In the genomic region with DNA sequence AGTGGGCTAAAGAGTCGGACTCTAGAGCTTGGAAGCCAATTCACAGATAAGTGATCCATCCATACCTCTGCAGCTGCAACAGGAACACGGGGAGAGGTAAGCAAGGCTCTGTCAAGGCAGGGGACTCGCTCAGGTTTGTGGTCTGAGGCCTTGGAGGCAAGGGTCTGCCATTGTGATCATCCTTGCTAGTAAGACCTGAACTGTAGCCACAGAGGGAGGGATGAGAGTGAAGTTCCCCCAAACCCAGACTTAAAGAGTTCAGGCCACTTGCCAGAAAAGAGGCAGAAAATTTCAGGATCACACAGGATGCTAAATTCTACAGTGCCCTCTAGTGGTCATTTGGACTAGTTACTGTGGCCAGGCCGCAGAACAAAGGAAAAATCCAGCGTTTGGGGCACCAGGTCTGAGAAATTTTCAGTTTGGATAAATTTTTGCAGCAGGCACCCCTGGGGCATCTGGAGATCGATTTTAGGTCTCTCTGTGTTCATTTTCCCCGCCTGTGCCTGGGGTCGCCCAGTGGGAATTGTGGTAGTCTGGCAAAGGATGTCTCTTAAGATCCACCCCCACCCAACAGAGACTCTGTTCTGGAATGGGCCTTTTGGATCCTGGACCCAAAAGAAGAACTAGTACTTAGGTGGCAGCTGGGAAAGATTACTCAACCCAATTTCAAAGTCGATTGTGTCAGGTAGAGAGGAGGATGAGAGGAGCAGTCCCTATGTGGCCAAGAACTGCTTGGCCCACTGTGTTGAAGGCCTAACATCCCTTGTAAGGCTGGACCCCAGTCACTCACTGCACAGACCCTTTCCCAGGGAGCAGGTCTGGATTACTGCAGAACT, we compare ENCODE assay signal across 8 mouse cellular contexts. TPM values are rescaled to one million over a fixed set of nuclear protein-coding genes. Genes with fewer than 3 reads are reported as not detected.
DNase-seq lines count a peak whose midpoint lies in the region; ATAC-seq lines count a peak whose summit lies in the region.

No protein-coding gene starts in this region.

- H3K4me1 ChIP-seq in hindbrain, embryonic 13.5 days (replicated peaks): no peaks in the 10 kb centered on the region
- H3K4me1 ChIP-seq in midbrain, embryonic 10.5 days: peaks cover 3% of the 10 kb centered on the region; the same call in 1 of the 2 replicates
- H3K4me1 ChIP-seq in stomach, embryonic 14.5 days (ENCODE audit: control insufficient read depth, insufficient read depth, low read length): no peaks in the 10 kb centered on the region

- no peak overlapping the region for H3K27ac ChIP-seq in hindbrain, embryonic 13.5 days
- H3K27ac ChIP-seq in midbrain, embryonic 10.5 days (replicated peaks): peak overlapping the region; percentile 83
- no peak overlapping the region for H3K27ac ChIP-seq in stomach, embryonic 14.5 days (ENCODE audit: low read length)

- WGBS in hindbrain, embryonic 13.5 days: 44% methylated on average over 9 of the region's 9 CpGs
- 40% methylated on average over 9 of the region's 9 CpGs for WGBS in midbrain, embryonic 10.5 days
- 43% methylated on average over 9 of the region's 9 CpGs for WGBS in stomach, embryonic 14.5 days

- H3K4me3 ChIP-seq in hindbrain, embryonic 13.5 days: no peak overlapping the region
- no peak overlapping the region for H3K4me3 ChIP-seq in midbrain, embryonic 10.5 days
- H3K4me3 ChIP-seq in stomach, embryonic 14.5 days (ENCODE audit: low read depth, low read length): no peak overlapping the region

- intact Hi-C loops in heart, postnatal 25 days (cut with DNase I): loop anchor here (1.0 to 5.0 kb wide), 2 partner anchors 174 to 446 kb away; no protein-coding TSS in a partner anchor

- no peaks in the 10 kb centered on the region for H3K9me3 ChIP-seq in hindbrain, embryonic 13.5 days
- H3K9me3 ChIP-seq in midbrain, embryonic 10.5 days (replicated peaks): no peaks in the 10 kb centered on the region
- H3K9me3 ChIP-seq in stomach, embryonic 14.5 days (ENCODE audit: control insufficient read depth, low read depth, low read length): no peaks in the 10 kb centered on the region

- peak; percentile 17 to 29 for DNase-seq in heart, adult 9 months (ENCODE audit: low spot score in 2 of 2)
- no peak for DNase-seq in heart, postnatal 25 days (ENCODE audit: low spot score)
- peak; percentile 75 for DNase-seq in brain, adult 2 months (ENCODE audit: low read depth, low spot score)
- peak; percentile 10 to 13 for DNase-seq in layer of hippocampus, postnatal 25 days (ENCODE audit: extremely low spot score in 1 of 2, low spot score in 1 of 2)
- DNase-seq in midbrain, embryonic 10.5 days (ENCODE audit: low spot score): peak; percentile 53

- H3K36me3 ChIP-seq in hindbrain, embryonic 13.5 days: no peaks in the 10 kb centered on the region
- no peaks in the 10 kb centered on the region for H3K36me3 ChIP-seq in midbrain, embryonic 10.5 days
- H3K36me3 ChIP-seq in stomach, embryonic 14.5 days (ENCODE audit: control insufficient read depth, insufficient read depth, low read length): no peaks in the 10 kb centered on the region

- no peak overlapping the region for H3K4me2 ChIP-seq in hindbrain, embryonic 13.5 days
- H3K4me2 ChIP-seq in stomach, embryonic 14.5 days (replicated peaks; ENCODE audit: low read depth, low read length): no peak overlapping the region

- ATAC-seq in erythroblast, adult 5-6 weeks (replicated peaks; ENCODE audit: low FRiP score, poor library complexity, severe bottlenecking): peak; percentile 70; the same call in 1 of the 2 replicates
- peak; percentile 86 for ATAC-seq in hindbrain, embryonic 13.5 days (ENCODE audit: low FRiP score)
- peak; percentile 42; the same call in 1 of the 2 replicates for ATAC-seq in stomach, embryonic 14.5 days (ENCODE audit: insufficient number of reproducible peaks, insufficient read depth, low FRiP score, low read depth)

- peak overlapping the region; percentile 39; the same call in 1 of the 2 replicates for H3K9ac ChIP-seq in hindbrain, embryonic 13.5 days
- no peak overlapping the region for H3K9ac ChIP-seq in stomach, embryonic 14.5 days (replicated peaks; ENCODE audit: low read depth, low read length)

- H3K27me3 ChIP-seq in hindbrain, embryonic 13.5 days: no peaks in the 10 kb centered on the region
- no peaks in the 10 kb centered on the region for H3K27me3 ChIP-seq in midbrain, embryonic 10.5 days (ENCODE audit: low read depth, poor library complexity, severe bottlenecking)
- H3K27me3 ChIP-seq in stomach, embryonic 14.5 days (ENCODE audit: control insufficient read depth, insufficient read depth, low read length): no peaks in the 10 kb centered on the region

RNA-seq across cellular contexts. Expression of a gene that starts 24.6 kb away (rescaled TPM):
- 1 to 10 TPM; 8.7 to 9.9 TPM for total RNA-seq in heart, postnatal 25 days (2021)
- total RNA-seq in erythroblast, adult 5-6 weeks (2015; ENCODE audit: low replicate concordance): 4.6 and 9.0 TPM in 2 replicates
- total RNA-seq in erythroblast, adult 5-6 weeks (2017; ENCODE audit: low replicate concordance): 3.6 and 5.6 TPM in 2 replicates
- polyA plus RNA-seq in hindbrain, embryonic 13.5 days (2015; fragmentation: Nextera tagmentation; extraction: Ambion mirVana): 17.6 and 17.7 TPM in 2 replicates
- total RNA-seq in layer of hippocampus, postnatal 25 days (2021): 10 to 100 TPM; 13.7 to 13.8 TPM
- polyA plus RNA-seq in midbrain, embryonic 10.5 days (2016; fragmentation: Nextera tagmentation; extraction: Ambion mirVana): 12.3 and 14.3 TPM in 2 replicates
- polyA plus RNA-seq in stomach, embryonic 14.5 days (2014; fragmentation: Nextera tagmentation; extraction: Ambion mirVana): 11.7 and 17.0 TPM in 2 replicates
